In genomic region chr10:36229422-36229821, GRCm38 (mm10) we compare ENCODE assay signal across 24 mouse cellular contexts.
"Had no signal": no experiment of that assay in that cellular context is flagged by ENCODE, and none has a peak within 500 bp of the region (broad histone marks: within the 10 kb centered on the region; RNA-seq: fewer than 3 reads in every experiment).

No protein-coding gene starts in this region.

- H3K4me1 ChIP-seq: heart, embryonic 10.5 days; heart, embryonic 12.5 days; hindbrain, embryonic 10.5 days; intestine, embryonic 15.5 days; limb, embryonic 10.5 days; limb, embryonic 12.5 days; liver, embryonic 12.5 days had no signal

- H3K27ac ChIP-seq: gastrocnemius, adult 2 months; heart, embryonic 10.5 days; hindbrain, embryonic 10.5 days; hindbrain, embryonic 14.5 days; intestine, embryonic 15.5 days; layer of hippocampus, adult 2 months; left cerebral cortex, adult 2 months; limb, embryonic 10.5 days; limb, embryonic 12.5 days; liver, embryonic 12.5 days had no signal

- DNase-seq: gastrocnemius, adult 2 months; gastrocnemius, postnatal 10 days; gastrocnemius, postnatal 25 days; heart, adult 18-20 months; heart, postnatal 10 days; heart, postnatal 4 days; kidney, adult 18-20 months; kidney, adult 8-10 months; kidney, postnatal 10 days; kidney, postnatal 25 days; kidney, postnatal 4 days had no signal

- H3K4me3 ChIP-seq: gastrocnemius, adult 2 months; heart, embryonic 10.5 days; heart, embryonic 12.5 days; hindbrain, embryonic 10.5 days; intestine, embryonic 15.5 days; layer of hippocampus, adult 2 months; left cerebral cortex, adult 2 months; limb, embryonic 10.5 days; limb, embryonic 12.5 days; liver, embryonic 12.5 days had no signal

- H3K9me3 ChIP-seq: heart, embryonic 10.5 days; heart, embryonic 12.5 days; hindbrain, embryonic 10.5 days; intestine, embryonic 15.5 days; limb, embryonic 10.5 days; limb, embryonic 12.5 days; liver, embryonic 12.5 days had no signal

- H3K27me3 ChIP-seq: heart, embryonic 12.5 days; intestine, embryonic 15.5 days; limb, embryonic 12.5 days; liver, embryonic 12.5 days had no signal

- H3K36me3 ChIP-seq: heart, embryonic 10.5 days; heart, embryonic 12.5 days; hindbrain, embryonic 10.5 days; intestine, embryonic 15.5 days; limb, embryonic 10.5 days; limb, embryonic 12.5 days; liver, embryonic 12.5 days had no signal

- H3K4me2 ChIP-seq: heart, embryonic 12.5 days; hindbrain, embryonic 14.5 days; intestine, embryonic 15.5 days; limb, embryonic 12.5 days; liver, embryonic 12.5 days had no signal

- H3K9ac ChIP-seq: heart, embryonic 12.5 days; hindbrain, embryonic 14.5 days; intestine, embryonic 15.5 days; limb, embryonic 12.5 days; liver, embryonic 12.5 days had no signal

- ATAC-seq: hindbrain, embryonic 16.5 days; inflammation-experienced regulatory T-cells, adult 6 months; intestine, embryonic 15.5 days; intestine, postnatal 0 days; liver, embryonic 12.5 days had no signal
